Mouse (Mus musculus): ENCODE measurements around the gene Rbm19. TPM values are rescaled to one million over a fixed set of nuclear protein-coding genes. Genes with fewer than 3 reads are reported as not detected.

Rbm19 gene
- polyA plus RNA-seq, 1 experiment, result 13.3 TPM

- Histone ChIP-seq H3K4me1 (ENCODE audit: control insufficient read depth, insufficient read depth, insufficient read length) (no peaks in the 10 kb centered on the region), H3K27ac (ENCODE audit: insufficient read depth, low read length) (no peak overlapping the region)
- peak in 1 of 2 experiments; percentile 49 for DNase-seq (ENCODE audit: low read depth in 1 of 2, low spot score in 2 of 2)
These were observed 17.7 kb downstream of the Rbm19 start for GRCm38 (mm10) chr5:120134000-120134399.

GRCm38 (mm10) chr5:120135337-120135736, 19.1 kb downstream of the Rbm19 start:
- DNase-seq (ENCODE audit: low read depth in 1 of 2, low spot score in 2 of 2), result no peak
- no peaks in the 10 kb centered on the region for H3K4me1 ChIP-seq (ENCODE audit: control insufficient read depth, insufficient read depth, insufficient read length)
- TF ChIP-seq POLR2A (IDR thresholded peaks at IDR 0.05; ENCODE audit: low read depth, low read length), result no peak
- WGBS, result 96% methylated on average over 14 of the region's 14 CpGs
- no peaks in the 10 kb centered on the region for H3K27me3 ChIP-seq (ENCODE audit: control insufficient read depth, insufficient read depth, low read length)
- H3K27ac ChIP-seq (ENCODE audit: insufficient read depth, low read length), result no peak overlapping the region
- no peak overlapping the region for H3K4me3 ChIP-seq (ENCODE audit: extremely low read depth, insufficient read depth, insufficient read length)
- H3K36me3 ChIP-seq (ENCODE audit: control insufficient read depth, insufficient read depth, low read length), result peaks cover 8% of the 10 kb centered on the region

More at GRCm38 (mm10) chr5:120134000-120134399, 17.7 kb downstream of the Rbm19 start:
- Histone ChIP-seq H3K36me3 (ENCODE audit: control insufficient read depth, insufficient read depth, low read length) (peaks cover 11% of the 10 kb centered on the region), H3K4me3 (ENCODE audit: extremely low read depth, insufficient read depth, insufficient read length) (no peak overlapping the region), H3K27me3 (ENCODE audit: control insufficient read depth, insufficient read depth, low read length) (no peaks in the 10 kb centered on the region)
- TF ChIP-seq POLR2A (IDR thresholded peaks at IDR 0.05; ENCODE audit: low read depth, low read length) (no peak), CTCF (IDR thresholded peaks at IDR 0.05; ENCODE audit: extremely low read depth, insufficient read depth, insufficient read length, insufficient replicate concordance) (peak; percentile 92)
- WGBS, result 44% methylated on average over 6 of the region's 6 CpGs

GRCm38 (mm10) chr5:120135823-120136222, 19.6 kb downstream of the Rbm19 start:
- peaks cover 11% of the 10 kb centered on the region for H3K36me3 ChIP-seq (ENCODE audit: control insufficient read depth, insufficient read depth, low read length)
- no peak overlapping the region for H3K27ac ChIP-seq (ENCODE audit: insufficient read depth, low read length)
- no peaks in the 10 kb centered on the region for H3K4me1 ChIP-seq (ENCODE audit: control insufficient read depth, insufficient read depth, insufficient read length)
- no peak overlapping the region for H3K4me3 ChIP-seq (ENCODE audit: extremely low read depth, insufficient read depth, insufficient read length)
- H3K27me3 ChIP-seq (ENCODE audit: control insufficient read depth, insufficient read depth, low read length), result no peaks in the 10 kb centered on the region
- TF ChIP-seq POLR2A (IDR thresholded peaks at IDR 0.05; ENCODE audit: low read depth, low read length) (no peak), CTCF (IDR thresholded peaks at IDR 0.05; ENCODE audit: extremely low read depth, insufficient read depth, insufficient read length, insufficient replicate concordance) (no peak)
- DNase-seq (ENCODE audit: low read depth in 1 of 2, low spot score in 2 of 2), result no peak
- WGBS, result 84% methylated on average over 3 of the region's 3 CpGs

- Histone ChIP-seq H3K27ac (ENCODE audit: insufficient read depth, low read length) (no peak overlapping the region), H3K27me3 (ENCODE audit: control insufficient read depth, insufficient read depth, low read length) (no peaks in the 10 kb centered on the region), H3K36me3 (ENCODE audit: control insufficient read depth, insufficient read depth, low read length) (peaks cover 10% of the 10 kb centered on the region), H3K4me3 (ENCODE audit: extremely low read depth, insufficient read depth, insufficient read length) (no peak overlapping the region), H3K4me1 (ENCODE audit: control insufficient read depth, insufficient read depth, insufficient read length) (no peaks in the 10 kb centered on the region)
- TF ChIP-seq CTCF (IDR thresholded peaks at IDR 0.05; ENCODE audit: extremely low read depth, insufficient read depth, insufficient read length, insufficient replicate concordance) (no peak), POLR2A (IDR thresholded peaks at IDR 0.05; ENCODE audit: low read depth, low read length) (no peak)
- WGBS, result 85% methylated on average over 10 of the region's 10 CpGs
- DNase-seq (ENCODE audit: low read depth in 1 of 2, low spot score in 2 of 2), result no peak
These were observed 20.0 kb downstream of the Rbm19 start for GRCm38 (mm10) chr5:120136236-120136675.

- no peak for DNase-seq (ENCODE audit: low read depth in 1 of 2, low spot score in 2 of 2)
- WGBS, result 90% methylated on average over 5 of the region's 5 CpGs
- Histone ChIP-seq H3K36me3 (ENCODE audit: control insufficient read depth, insufficient read depth, low read length) (peaks cover 16% of the 10 kb centered on the region), H3K27ac (ENCODE audit: insufficient read depth, low read length) (no peak overlapping the region), H3K4me1 (ENCODE audit: control insufficient read depth, insufficient read depth, insufficient read length) (no peaks in the 10 kb centered on the region), H3K4me3 (ENCODE audit: extremely low read depth, insufficient read depth, insufficient read length) (no peak overlapping the region), H3K27me3 (ENCODE audit: control insufficient read depth, insufficient read depth, low read length) (no peaks in the 10 kb centered on the region)
- TF ChIP-seq CTCF (IDR thresholded peaks at IDR 0.05; ENCODE audit: extremely low read depth, insufficient read depth, insufficient read length, insufficient replicate concordance), result no peak
- no peak for TF ChIP-seq POLR2A (IDR thresholded peaks at IDR 0.05; ENCODE audit: low read depth, low read length)
These were observed 20.8 kb downstream of the Rbm19 start for GRCm38 (mm10) chr5:120137038-120137437.

- no peak overlapping the region; the same call in 1 of the 2 replicates for H3K27ac ChIP-seq (ENCODE audit: insufficient read depth, low read length)
These were observed 21.6 kb downstream of the Rbm19 start for GRCm38 (mm10) chr5:120137846-120138245.

GRCm38 (mm10) chr5:120138406-120138805, 22.1 kb downstream of the Rbm19 start:
- no peak overlapping the region for H3K4me3 ChIP-seq (ENCODE audit: extremely low read depth, insufficient read depth, insufficient read length)
- H3K27me3 ChIP-seq (ENCODE audit: control insufficient read depth, insufficient read depth, low read length), result no peaks in the 10 kb centered on the region
- 76% methylated on average over 3 of the region's 3 CpGs for WGBS
- no peak for TF ChIP-seq CTCF (IDR thresholded peaks at IDR 0.05; ENCODE audit: extremely low read depth, insufficient read depth, insufficient read length, insufficient replicate concordance)
- no peak for TF ChIP-seq POLR2A (IDR thresholded peaks at IDR 0.05; ENCODE audit: low read depth, low read length)
- DNase-seq (ENCODE audit: low read depth in 1 of 2, low spot score in 2 of 2), result no peak
- H3K4me1 ChIP-seq (ENCODE audit: control insufficient read depth, insufficient read depth, insufficient read length), result no peaks in the 10 kb centered on the region
- H3K27ac ChIP-seq (ENCODE audit: insufficient read depth, low read length), result no peak overlapping the region
- H3K36me3 ChIP-seq (ENCODE audit: control insufficient read depth, insufficient read depth, low read length), result peaks cover 16% of the 10 kb centered on the region

More at GRCm38 (mm10) chr5:120137846-120138245, 21.6 kb downstream of the Rbm19 start:
- H3K4me1 ChIP-seq (ENCODE audit: control insufficient read depth, insufficient read depth, insufficient read length), result no peaks in the 10 kb centered on the region
- no peak for DNase-seq (ENCODE audit: low read depth in 1 of 2, low spot score in 2 of 2)
- 91% methylated on average over 1 of the region's 1 CpGs for WGBS
- TF ChIP-seq CTCF (IDR thresholded peaks at IDR 0.05; ENCODE audit: extremely low read depth, insufficient read depth, insufficient read length, insufficient replicate concordance) (no peak), POLR2A (IDR thresholded peaks at IDR 0.05; ENCODE audit: low read depth, low read length) (no peak)
- peaks cover 17% of the 10 kb centered on the region for H3K36me3 ChIP-seq (ENCODE audit: control insufficient read depth, insufficient read depth, low read length)
- H3K27me3 ChIP-seq (ENCODE audit: control insufficient read depth, insufficient read depth, low read length), result no peaks in the 10 kb centered on the region
- H3K4me3 ChIP-seq (ENCODE audit: extremely low read depth, insufficient read depth, insufficient read length), result no peak overlapping the region
